Mouse (Mus musculus): ENCODE measurements around the gene Cenpf. TPM values are rescaled to one million over a fixed set of nuclear protein-coding genes. Genes with fewer than 3 reads are reported as not detected.

Cenpf gene
- polyA plus RNA-seq (2015; fragmentation: Illumina TruSeq; extraction: RNeasy Lipid Tissue Mini Kit (QIAGEN cat#74804); ENCODE audit: low read depth, low replicate concordance) = 0.22 TPM

GRCm38 (mm10) chr1:189687654-189688387 lies at the start of gene Cenpf:
Cenpf (minus strand) TSS chr1:189688086.

DNA sequence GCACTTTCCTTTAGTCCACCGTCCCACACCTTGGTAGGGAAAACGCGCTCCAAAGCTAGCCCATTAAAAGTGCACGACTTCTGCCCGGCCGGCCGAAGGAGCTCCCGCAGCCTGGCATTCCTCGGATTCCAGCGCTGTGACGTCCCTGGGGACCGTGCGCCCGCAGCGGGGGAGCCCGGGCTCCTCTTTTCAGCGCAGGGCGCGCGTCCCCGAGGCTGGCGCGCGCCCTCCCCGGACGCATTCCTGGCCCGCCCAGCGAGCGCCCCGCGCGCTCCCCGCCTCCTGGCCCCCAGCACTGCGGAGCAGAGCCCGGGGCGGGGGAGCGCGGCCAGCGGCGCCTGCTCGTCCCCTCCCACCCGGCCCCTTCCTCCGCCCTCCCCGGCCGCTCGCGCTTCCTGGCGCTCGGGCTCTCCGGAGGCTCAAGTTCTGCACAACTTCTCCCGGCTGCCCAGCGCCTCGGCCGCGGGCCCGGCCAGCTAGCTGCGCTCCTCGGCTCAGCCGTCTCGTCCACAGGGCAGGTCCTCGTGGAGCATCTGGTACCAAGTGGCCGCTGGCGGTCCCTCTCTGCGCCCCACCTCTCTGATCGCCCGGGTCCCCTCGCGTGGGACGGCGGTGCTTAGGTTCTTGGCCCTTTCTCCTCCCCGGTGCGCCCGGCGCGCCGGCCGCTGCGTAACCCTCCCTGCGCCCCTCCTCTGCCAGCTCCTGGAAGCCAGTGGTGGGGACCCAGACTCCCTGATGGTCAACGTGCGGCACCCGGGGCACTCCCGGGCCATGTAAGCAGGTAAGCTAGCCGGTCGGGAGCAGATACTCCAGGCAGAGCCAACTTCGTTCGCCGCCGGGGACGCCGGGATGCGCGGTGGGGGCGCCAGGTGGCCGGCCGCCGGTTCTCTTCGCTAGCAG lies 40.2 kb upstream of the Cenpf start, which contains the start of gene Ptpn14:
TSS of gene Ptpn14 (plus strand) at position 385 of the 900 bp plus-strand sequence.

Other genes with a start within 250 kb of the Cenpf start
- gene Ptpn14, start 40.2 kb upstream of the Cenpf start, polyA plus RNA-seq (2015; fragmentation: Illumina TruSeq; extraction: RNeasy Lipid Tissue Mini Kit (QIAGEN cat#74804); ENCODE audit: low read depth, low replicate concordance) = 2.7 TPM
- 79.4 TPM for gene Smyd2, start 234.3 kb upstream of the Cenpf start, polyA plus RNA-seq (2015; fragmentation: Illumina TruSeq; extraction: RNeasy Lipid Tissue Mini Kit (QIAGEN cat#74804); ENCODE audit: low read depth, low replicate concordance)